Mouse (Mus musculus) granulocyte monocyte progenitor cell, adult 5-6 weeks (primary cell): ENCODE results near the gene Ryr1. TPM values are rescaled to one million over a fixed set of nuclear protein-coding genes. Genes with fewer than 3 reads are reported as not detected.
"Not testable (repeated sequence)": the region's sequence is repeated elsewhere in the genome, so short reads cannot be mapped to it uniquely, and the experiment has no call there.

Experiments
- ATAC-seq: replicated peaks from 2 replicates; pipeline ENCODE4 v1.8.0; 2016; ENCODE audit warnings: mild to moderate bottlenecking, moderate TSS enrichment, inconsistent platforms; ENCODE audit not compliant: poor library complexity, severe bottlenecking
- total RNA-seq, 2 experiments: library from RNA; stranded (forward) in 1 of 2; stranded (reverse) in 1 of 2; fragments of 200-712, 200-1000 nt in 1 of 2; fragments of >200 nt in 1 of 2; fragmentation: Nextera tagmentation in 1 of 2; gene quantifications; 2 replicates each; pipeline ENCODE4 v1.2.3; 2014 to 2017

Gene Ryr1
- total RNA-seq, 2 experiments from 2014 or later = not detected

DNA sequence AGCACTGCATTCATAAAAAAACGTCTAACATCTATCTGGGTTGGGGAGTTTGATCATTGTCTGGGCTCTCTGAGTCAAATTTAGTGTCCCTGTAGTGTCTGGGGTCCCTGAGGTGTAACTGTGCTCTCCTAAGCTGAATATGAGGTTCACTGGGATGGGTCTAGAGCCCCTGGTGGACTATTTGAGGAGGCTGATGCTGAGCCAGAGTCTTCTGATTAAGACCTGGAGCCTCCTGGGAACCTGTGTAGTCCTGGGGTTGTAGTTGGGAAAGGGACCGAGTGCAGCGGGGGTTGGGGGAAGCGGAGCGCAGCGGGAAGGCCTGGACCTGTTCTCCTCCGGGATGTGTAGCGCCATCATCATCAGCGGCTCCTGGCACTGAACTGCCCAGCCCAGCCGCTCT lies 38.1 kb downstream of the Ryr1 start:
- ATAC-seq = no peak

DNA sequence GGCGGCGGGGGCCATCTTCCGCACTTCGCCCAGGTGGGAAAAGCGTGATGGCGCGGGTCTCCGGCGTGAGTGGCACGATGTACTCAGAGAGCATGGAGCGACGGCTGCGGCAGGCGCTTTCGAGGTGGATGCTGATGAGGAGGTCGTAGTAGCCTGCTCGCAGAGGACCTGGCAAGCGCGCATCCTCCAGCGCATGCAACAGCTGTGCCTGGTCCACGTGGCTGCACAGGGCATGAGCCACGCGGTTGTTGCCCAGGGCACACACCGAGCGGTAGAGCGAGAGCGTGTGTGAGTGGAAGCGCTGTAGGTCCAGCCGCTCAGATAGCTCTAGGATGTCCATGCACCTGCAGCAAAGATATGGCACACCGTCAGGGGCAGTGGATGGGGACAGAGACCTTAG lies 39.0 kb downstream of the Ryr1 start:
- no peak for ATAC-seq

DNA sequence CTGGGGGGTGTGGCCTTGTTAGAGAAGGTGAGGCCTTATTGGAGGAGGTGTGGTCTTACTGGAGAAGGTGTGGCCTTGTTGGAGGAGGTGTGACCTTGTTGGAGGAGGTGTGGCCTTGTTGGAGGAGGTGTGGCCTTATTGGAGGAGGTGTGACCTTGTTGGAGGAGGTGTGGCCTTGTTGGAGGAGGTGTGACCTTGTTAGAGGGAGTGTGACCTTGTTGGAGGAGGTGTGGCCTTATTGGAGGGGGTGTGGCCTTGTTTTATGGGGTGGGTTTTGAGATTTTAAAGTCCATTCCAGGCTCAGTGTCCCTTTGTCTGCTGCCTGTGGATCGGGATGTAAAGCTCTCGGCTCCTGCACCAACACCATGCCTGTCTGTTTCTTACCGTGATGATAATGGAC lies 40.6 kb downstream of the Ryr1 start:
- no peak for ATAC-seq

DNA sequence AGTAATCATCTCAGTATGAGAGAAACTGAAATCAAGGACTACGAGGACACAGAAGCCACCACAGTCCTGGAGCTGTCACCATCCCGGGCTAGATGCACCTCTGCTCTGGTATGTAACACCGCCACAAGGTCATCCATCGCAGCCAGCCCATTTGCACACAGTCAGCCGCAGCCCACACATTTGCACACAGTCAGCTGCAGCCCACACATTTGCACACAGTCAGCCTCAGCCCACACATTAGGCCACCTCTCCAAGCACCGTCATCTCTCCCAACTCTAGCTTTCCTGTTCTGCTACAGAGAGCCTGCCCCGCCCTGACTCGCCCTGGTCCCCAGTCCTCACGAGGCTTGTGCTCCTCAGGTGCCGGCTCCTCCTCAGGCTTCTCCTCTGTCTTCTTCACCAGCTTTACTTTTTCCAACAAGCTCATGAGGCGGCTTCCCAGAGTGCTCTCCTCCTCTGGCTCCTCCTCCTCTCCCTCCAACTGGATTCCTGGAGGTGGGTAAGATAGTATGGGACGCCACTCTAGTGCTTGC lies 45.5 kb downstream of the Ryr1 start:
- ATAC-seq = no peak

DNA sequence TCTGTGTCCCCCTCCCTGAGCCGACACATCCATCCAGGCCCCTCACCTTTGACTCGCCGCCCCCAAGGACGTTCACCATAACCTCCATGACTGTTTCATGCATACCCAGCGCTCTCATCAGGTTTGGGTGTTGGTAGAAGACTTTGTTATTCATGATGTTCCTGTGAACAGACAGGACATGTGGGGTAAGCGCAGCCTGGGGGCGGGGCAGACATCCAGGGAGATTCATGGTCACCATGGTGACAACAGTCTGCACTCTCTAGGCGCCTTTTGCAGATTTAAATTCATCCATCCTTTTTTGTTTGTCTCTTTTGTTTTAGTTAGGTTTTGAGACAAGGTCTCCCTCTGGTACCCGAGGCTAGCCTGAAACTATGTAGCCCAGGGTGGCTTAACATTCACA lies 48.0 kb downstream of the Ryr1 start:
- ATAC-seq = no peak

DNA sequence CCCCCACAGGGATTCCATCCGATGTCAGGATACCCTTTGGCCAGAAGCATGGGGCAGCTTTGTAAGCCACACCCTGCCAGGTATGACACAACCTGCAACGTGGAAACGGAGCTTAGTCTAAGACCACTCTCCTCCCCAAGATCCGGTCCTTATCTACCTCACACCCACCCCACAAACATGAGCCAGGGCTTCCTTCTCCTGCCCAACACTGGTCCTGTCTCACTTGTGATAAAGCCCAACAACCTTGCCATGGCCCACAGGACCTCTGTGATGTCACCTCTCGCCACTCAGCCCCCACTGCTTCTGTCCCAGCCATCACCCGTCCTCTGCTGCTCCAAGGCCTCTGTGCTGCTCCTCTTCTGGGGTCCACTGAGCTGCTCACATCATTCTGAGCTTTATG lies 49.8 kb downstream of the Ryr1 start:
- ATAC-seq = no peak

DNA sequence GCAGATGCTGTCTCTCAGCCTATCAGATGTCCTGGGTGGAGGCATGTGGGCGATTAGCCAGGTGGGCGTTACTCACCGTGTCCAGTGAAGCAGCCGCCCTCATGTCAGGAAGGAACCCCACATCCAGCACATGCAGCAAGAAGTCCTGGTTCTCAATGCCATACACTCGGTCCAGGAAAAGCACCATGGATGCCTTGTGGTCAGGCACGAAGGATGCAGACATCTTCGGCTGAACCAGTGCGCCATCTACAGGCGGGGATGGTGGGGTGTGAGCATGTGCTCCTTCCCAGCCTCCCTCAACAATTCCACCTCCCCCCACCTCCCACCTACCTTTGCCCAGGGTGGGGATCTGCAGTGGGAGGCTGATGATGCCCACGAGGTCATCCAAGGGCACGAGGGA lies 52.3 kb downstream of the Ryr1 start:
- peak; percentile 58 for ATAC-seq

DNA sequence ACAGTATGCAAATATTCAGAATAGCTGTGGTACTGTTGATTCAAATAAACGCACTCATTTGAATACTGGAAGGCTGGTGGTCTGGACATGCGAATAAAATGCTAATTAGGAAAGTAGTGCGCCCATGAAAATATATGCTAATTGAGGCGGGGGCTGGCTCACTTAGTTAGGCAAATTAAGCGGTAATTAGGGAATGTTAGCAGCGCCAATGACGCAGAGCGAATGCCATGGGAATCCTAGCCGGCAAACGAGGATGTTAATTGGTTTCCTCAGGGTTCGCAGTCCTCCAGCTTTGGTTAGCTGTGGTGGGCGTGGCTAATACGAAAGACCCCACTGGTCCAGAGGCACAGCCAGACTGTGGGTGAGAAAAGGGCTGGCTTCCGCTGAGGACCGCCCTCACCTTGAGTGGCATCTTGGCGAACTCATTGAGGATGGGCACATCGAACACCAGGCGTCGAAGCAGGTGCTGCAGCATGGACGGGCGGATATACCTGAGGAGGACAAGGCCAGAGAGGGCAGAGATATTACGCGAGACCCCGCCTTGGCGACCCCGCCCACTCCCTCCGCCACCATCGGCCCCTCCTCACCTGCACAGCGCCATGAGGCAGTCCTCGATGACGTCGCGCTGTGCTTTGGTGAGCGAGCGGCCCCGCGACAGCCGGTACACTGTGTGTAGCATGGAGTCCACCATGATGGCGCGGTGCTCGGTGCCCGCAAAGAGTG lies 53.6 kb downstream of the Ryr1 start:
- 0 out of 2 replicates have a peak, but pooled peaks have one; percentile 11 for ATAC-seq

DNA sequence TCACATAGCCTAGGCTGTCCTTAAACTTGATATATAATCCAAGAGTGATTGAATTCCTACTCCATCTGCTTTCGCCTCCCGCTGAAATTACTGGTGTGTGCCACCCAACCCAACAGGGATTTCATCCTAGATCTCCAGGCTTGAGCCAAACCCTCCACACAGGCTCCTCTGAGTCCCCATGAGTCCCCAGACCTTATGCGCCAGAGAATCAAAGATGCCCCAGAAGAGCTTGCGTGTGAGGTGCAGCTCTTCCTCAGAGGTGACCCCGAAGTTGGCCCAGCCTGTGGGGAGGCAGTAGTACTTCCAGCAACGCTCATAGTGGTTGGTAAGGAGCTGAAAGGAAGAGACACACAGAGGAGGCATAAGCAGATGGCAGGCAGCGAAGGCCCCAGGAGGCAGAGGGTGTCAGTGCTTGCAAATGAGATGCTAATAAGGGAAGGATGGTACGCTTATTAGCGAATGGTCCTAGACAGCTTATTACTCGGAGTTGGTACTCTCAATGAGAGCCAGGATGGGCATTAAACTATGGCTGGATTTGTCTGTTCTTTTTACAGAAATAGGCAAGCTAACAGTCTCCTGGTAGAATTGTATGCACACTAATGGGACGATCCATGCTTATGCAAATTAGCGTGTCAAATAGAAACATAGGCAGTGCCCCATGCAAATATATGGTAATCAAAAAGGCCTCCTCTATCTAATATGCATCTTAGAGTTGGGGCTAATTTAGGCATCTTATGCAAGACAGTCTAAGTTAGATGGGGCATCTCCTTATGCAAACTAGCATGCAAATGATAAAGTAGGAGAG lies 54.4 kb downstream of the Ryr1 start:
- ATAC-seq = no peak

DNA sequence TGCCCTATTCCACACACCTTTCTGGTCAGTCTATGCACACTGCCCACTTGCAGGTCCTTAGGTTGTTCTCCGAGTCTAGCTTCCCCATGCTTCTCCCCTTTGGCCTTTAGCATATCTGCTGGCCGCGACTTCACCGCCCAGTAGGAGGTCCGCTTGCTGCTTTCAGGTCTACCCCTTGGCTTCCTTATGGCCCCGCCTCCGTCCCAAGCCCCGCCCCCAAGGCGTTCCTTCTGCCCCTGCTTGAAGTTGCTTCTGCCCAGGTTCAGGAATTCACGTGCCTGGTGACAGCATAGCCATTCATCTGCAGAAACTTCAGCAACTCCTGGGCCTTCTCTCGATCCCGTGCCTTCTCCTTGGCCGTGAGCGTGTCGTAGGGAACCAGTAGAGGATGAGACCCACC lies 57.2 kb downstream of the Ryr1 start:
- peak; percentile 80 for ATAC-seq

DNA sequence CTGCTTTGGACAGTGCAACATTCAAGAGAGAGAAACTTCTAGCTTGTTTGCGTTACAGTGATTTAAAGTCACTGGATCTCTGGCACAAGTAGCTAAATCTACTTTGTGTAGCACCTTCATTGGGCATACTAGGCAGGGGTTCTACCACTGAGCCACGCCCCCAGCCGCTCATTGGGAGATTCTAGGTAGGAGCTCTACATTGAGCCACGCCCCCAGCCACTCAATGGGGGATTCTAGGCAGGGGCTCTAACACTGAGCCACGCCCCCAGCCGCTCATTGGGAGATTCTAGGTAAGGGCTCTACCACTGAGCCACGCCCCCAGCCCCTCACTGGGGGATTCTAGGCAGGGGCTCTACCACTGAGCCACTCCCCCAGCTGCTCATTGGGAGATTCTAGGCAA lies 61.5 kb downstream of the Ryr1 start:
- ATAC-seq = not testable (repeated sequence)

DNA sequence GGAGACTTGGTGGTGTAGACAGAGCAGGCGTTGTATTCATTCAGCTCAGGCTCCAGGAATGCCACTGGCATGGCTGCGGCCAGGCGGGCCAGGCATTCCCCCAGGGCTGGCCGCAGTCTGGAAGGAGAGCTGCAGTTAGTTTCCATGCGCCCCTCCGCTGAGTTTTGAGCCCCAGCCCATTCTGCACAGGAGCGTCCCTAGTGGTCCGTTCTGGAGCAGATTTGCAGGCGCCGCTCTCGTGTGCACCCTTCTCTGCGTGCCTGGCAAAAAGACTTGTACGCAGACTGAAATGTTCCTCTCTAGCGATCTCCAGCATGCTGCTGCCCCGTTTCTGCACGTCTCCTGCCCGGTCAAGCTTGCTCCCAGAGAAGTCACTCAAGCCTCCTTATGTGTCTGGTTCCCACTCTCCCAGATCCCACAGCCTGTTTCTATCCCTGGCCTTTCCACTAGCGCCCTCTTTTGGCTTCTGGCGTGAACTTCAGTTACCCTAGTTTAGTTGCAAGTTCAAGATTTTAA lies 63.4 kb downstream of the Ryr1 start:
- ATAC-seq = peak; percentile 57

DNA sequence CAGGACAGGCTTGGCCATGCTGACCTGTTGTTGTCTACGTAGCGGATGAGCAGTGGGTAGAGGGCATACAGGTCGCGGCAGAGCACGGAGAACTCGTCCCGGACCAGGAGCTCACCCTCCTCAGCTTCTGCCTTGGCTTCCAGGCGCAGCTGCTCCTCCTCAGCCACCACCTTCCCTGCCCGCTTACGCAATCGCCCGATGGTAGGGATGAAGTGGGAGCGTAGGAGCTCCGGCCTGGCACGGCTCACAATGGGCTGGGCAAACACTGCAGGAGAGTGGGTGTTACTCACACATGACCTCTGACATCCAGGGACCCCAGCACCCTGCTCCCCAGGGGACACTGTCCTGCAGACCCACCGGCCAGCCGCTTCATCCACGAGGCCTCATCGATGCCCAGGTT lies 65.5 kb downstream of the Ryr1 start:
- no peak for ATAC-seq

DNA sequence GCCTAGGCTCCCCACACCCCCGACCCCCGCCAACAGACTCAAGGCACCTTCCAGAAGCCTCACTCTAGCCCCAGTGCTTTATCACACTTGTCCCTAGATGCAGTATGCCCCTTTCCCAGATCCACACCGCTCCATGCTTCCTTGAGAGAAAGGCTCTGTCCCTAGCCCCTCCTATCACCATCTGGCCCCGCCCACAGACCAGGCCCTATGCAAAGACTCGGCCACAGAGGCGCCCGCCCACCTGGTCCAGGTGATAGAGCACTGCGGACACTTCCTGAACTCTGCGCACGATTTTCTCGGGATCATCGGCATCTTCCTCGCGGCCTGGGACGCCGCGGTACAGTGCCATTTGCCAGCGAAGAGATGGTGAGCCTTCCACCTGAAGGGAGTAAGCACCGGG lies 72.2 kb downstream of the Ryr1 start:
- ATAC-seq = no peak

DNA sequence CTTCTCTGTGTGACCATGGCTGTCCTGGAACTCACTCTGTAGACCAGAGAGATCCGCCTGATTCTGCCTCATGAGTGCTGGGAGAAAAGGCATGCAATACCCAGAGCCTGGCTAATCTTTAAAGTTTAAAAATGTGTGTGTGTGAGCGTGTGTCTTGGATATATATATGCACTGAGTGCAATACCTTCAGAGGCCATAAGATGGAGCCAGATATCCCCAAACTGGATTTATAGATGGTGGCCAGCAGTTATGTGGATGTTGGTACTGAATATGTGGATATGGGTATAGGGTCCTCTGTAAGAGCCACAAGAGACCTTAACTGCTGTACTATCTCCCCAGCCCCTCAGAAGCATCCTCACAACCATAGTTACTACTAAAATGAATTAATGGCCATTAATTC lies 74.2 kb downstream of the Ryr1 start:
- ATAC-seq = peak; percentile 71

DNA sequence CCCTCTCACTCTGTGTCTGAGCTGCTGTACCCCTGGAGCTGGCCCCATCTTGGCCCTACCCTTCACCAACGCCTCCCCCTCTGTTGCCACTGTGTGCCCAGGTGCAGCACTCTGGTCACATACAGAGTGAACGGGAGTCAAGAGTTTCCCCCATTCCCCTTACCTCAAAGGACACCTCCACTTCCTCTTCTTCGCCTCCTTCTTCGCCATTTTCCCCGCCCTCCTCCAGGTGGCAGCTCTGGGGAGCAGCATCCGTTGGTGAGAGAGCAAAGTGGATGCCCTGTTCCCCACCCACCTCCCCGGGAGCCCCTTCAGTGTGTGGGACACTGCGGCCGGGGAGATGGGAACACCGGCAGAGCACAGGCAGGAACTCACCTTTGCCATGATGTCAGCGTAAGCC lies 76.4 kb downstream of the Ryr1 start:
- peak; percentile 13; the same call in 1 of the 2 replicates for ATAC-seq

DNA sequence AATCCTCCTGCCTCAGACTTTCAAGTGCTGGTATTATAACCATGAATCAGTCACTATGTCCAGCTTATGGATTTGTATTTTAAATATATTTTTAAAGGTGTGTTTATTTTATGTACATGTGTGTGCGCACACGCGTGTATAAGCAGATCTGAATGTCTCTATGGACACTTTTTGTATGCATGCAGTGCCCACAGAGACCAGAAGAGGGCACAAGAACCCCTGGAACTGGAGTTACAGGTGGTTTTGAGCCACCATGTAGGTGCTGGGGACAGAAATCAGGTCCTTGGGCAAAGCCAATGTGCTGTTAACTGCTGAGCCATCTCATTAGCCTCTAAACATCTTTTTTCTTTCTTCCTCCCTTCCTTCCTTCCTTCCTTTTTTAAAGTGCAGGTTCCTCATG lies 76.9 kb downstream of the Ryr1 start:
- ATAC-seq = no peak

DNA sequence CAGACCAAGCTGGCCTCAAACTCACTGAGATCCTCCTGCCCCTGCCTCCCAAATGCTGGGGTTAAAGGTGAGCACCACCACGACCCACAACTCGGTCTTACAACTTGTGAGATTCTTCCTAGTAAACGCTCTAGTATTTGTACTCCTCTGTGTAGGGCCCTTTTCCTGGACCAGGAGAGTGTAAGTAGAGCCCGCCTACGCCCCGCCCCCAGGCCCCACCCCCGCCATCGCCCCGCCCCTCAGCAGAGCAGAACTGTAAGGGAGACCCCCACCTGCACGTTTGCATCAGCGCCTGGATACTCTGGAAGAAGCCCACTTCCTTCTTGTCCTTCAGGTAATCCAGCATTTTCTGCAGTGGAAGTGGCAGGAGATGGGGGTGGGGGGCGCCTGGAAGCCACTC lies 78.4 kb downstream of the Ryr1 start:
- no peak for ATAC-seq

DNA sequence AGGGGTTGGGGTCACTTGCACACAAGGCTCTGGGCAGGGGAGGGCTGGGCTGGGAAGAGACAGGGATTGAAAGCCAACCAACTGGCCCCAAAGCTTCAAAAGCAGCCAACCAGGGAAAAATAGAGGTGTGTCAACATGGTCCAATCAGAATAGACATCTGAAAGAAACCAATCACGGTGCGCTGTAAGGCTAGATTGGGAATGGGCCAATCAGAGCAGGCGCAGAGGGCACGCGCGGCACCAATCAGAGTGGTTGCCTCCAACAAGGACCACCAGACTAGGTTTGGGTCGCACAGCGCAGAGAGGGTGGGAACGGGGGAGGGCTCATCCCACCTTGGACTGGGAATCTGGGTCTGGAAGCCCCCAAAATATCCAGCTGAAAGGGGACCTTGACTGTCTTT lies 80.7 kb downstream of the Ryr1 start:
- ATAC-seq = no peak

DNA sequence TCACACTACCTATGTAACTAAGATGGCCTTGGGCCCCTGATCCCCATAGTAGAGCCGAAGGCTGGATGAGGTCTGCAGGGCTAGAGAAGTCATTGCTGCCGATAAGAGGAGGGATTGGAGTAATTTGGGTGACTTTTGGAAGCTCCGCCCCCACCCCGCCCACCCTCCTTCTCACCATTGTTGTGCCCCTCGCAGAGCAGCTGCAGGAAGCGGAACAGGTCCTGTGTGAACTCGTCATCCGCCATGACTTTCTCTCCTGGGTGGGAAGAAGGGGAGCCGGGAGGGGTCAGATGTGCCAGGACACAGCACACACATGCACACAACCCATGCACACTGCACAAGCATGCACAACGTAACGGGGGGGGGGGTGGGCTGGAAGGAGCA lies 81.3 kb downstream of the Ryr1 start:
- ATAC-seq = peak; percentile 20

DNA sequence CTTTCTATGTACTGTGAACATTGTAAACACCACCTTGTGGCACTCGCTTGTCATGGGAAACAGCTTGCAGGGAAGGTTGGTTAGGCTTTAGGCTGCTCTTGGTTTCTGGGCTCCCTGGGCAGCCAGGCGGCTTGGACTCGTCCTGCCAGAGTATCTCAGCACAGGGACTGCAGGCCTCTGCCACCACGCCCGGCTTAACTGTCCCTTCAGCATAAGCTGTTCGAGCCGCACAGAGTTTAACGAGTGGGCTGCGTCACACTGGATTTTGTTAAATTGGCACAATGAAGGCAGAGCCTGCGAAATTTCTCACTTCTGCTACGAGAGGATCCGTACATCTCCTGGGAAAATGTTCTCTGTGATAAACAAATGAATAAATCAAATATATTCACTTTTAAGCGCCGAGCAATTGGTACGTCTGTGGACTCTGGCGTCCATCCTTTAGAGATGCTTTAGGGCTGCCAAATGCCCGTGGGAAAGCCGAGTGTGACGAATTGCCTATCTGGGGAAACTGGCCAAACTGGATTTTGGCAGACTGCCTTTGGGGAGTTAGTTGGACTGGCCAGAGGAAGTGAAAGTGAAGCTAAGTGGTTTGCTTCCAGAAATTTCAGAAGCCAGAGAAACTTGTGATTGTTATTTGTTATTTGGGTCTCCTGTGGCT lies 81.8 kb downstream of the Ryr1 start:
- peak; percentile 40 for ATAC-seq
